ENCODE assay signal across 8 mouse cellular contexts in genomic region chr14:31205562-31206467, GRCm38 (mm10). TPM values are rescaled to one million over a fixed set of nuclear protein-coding genes. Genes with fewer than 3 reads are reported as not detected.
DNase-seq lines count a peak whose midpoint lies in the region; ATAC-seq and TF ChIP-seq lines count a peak whose summit lies in the region.

No protein-coding gene starts in this region.

- H3K9me3 ChIP-seq in forebrain, embryonic 12.5 days: no peaks in the 10 kb centered on the region
- H3K9me3 ChIP-seq in hindbrain, embryonic 12.5 days (replicated peaks): no peaks in the 10 kb centered on the region
- H3K9me3 ChIP-seq in midbrain, embryonic 10.5 days (replicated peaks): no peaks in the 10 kb centered on the region

- TF ChIP-seq POLR2A in brain, embryonic 14.5 days (IDR thresholded peaks at IDR 0.05; ENCODE audit: borderline replicate concordance, extremely low read depth, insufficient read depth, insufficient read length, poor library complexity, severe bottlenecking): no peak

- peaks cover 3% of the 10 kb centered on the region; the same call in 1 of the 2 replicates for H3K27me3 ChIP-seq in forebrain, embryonic 12.5 days
- no peaks in the 10 kb centered on the region for H3K27me3 ChIP-seq in hindbrain, embryonic 12.5 days
- no peaks in the 10 kb centered on the region for H3K27me3 ChIP-seq in midbrain, embryonic 10.5 days (ENCODE audit: low read depth, poor library complexity, severe bottlenecking)

- DNase-seq in ovary, postnatal 10 days (ENCODE audit: low spot score): peak; percentile 40
- no peak for DNase-seq in ovary, adult 18-20 months (ENCODE audit: low spot score)
- peak; percentile 75 for DNase-seq in brain, embryonic 14.5 days (ENCODE audit: low read depth)
- DNase-seq in left cerebral cortex, postnatal 14 days (ENCODE audit: low spot score in 2 of 2): peak; percentile 34 to 58
- peak; percentile 62 for DNase-seq in midbrain, embryonic 10.5 days (ENCODE audit: low spot score)
- peak; percentile 84 for DNase-seq in testis, postnatal 10 days (ENCODE audit: low spot score)

- 2% methylated on average over 39 of the region's 39 CpGs for WGBS in forebrain, embryonic 12.5 days
- 2% methylated on average over 39 of the region's 39 CpGs for WGBS in hindbrain, embryonic 12.5 days
- 2% methylated on average over 39 of the region's 39 CpGs for WGBS in midbrain, embryonic 10.5 days

- peak overlapping the region; percentile 74 for H3K4me3 ChIP-seq in forebrain, embryonic 12.5 days (replicated peaks)
- H3K4me3 ChIP-seq in hindbrain, embryonic 12.5 days: peak overlapping the region; percentile 78
- H3K4me3 ChIP-seq in midbrain, embryonic 10.5 days: peak overlapping the region; percentile 88

- H3K4me2 ChIP-seq in forebrain, embryonic 12.5 days: peak overlapping the region; percentile 72
- peak overlapping the region; percentile 97 for H3K4me2 ChIP-seq in hindbrain, embryonic 12.5 days (replicated peaks)

- H3K4me1 ChIP-seq in forebrain, embryonic 12.5 days: peaks cover 24% of the 10 kb centered on the region
- peaks cover 26% of the 10 kb centered on the region for H3K4me1 ChIP-seq in hindbrain, embryonic 12.5 days
- peaks cover 27% of the 10 kb centered on the region for H3K4me1 ChIP-seq in midbrain, embryonic 10.5 days

- peak overlapping the region; percentile 89 for H3K27ac ChIP-seq in forebrain, embryonic 12.5 days
- H3K27ac ChIP-seq in hindbrain, embryonic 12.5 days: peak overlapping the region; percentile 88
- H3K27ac ChIP-seq in midbrain, embryonic 10.5 days (replicated peaks): peak overlapping the region; percentile 99

- ATAC-seq in forebrain, embryonic 12.5 days (ENCODE audit: low FRiP score): peak; percentile 68
- peak; percentile 75 for ATAC-seq in hindbrain, embryonic 12.5 days (ENCODE audit: low FRiP score)

- peaks cover 37% of the 10 kb centered on the region for H3K36me3 ChIP-seq in forebrain, embryonic 12.5 days (replicated peaks)
- peaks cover 33% of the 10 kb centered on the region for H3K36me3 ChIP-seq in hindbrain, embryonic 12.5 days
- H3K36me3 ChIP-seq in midbrain, embryonic 10.5 days: peaks cover 41% of the 10 kb centered on the region

- peak overlapping the region; percentile 90 for H3K9ac ChIP-seq in forebrain, embryonic 12.5 days
- peak overlapping the region; percentile 92 for H3K9ac ChIP-seq in hindbrain, embryonic 12.5 days

- no peak for TF ChIP-seq CTCF in brain, embryonic 14.5 days (IDR thresholded peaks at IDR 0.05; ENCODE audit: borderline replicate concordance, extremely low read depth, insufficient read depth, insufficient read length)

- intact Hi-C loops in left cerebral cortex, postnatal 14 days (cut with DNase I): loop anchor here (5.0 kb wide), 1 partner anchor 46 kb away; the partner anchor contains the start of genes Bap1 and Phf7

RNA-seq across cellular contexts. Expression of gene Tnnc1, which starts 2.3 kb away (rescaled TPM):
- 4.6 and 6.3 TPM in 2 replicates for polyA plus RNA-seq in brain, embryonic 14.5 days (2012; rRNA removed)
- 1.6 and 2.1 TPM in 2 replicates for polyA plus RNA-seq in forebrain, embryonic 12.5 days (2016; fragmentation: Nextera tagmentation; extraction: Ambion mirVana)
- 10.5 and 49.9 TPM in 2 replicates for polyA plus RNA-seq in hindbrain, embryonic 12.5 days (2016; fragmentation: Nextera tagmentation; extraction: Ambion mirVana)
- 10 to 100 TPM; 25.5 to 36.3 TPM for total RNA-seq in left cerebral cortex, postnatal 14 days (2021)
- polyA plus RNA-seq in midbrain, embryonic 10.5 days (2016; fragmentation: Nextera tagmentation; extraction: Ambion mirVana): 0.80 and 1.1 TPM in 2 replicates

RNA-seq across cellular contexts. Expression of gene Nisch, which starts 10.9 kb away (rescaled TPM):
- 362 and 506 TPM in 2 replicates for polyA plus RNA-seq in brain, embryonic 14.5 days (2012; rRNA removed)
- polyA plus RNA-seq in forebrain, embryonic 12.5 days (2016; fragmentation: Nextera tagmentation; extraction: Ambion mirVana): 439 and 446 TPM in 2 replicates
- 464 and 474 TPM in 2 replicates for polyA plus RNA-seq in hindbrain, embryonic 12.5 days (2016; fragmentation: Nextera tagmentation; extraction: Ambion mirVana)
- total RNA-seq in left cerebral cortex, postnatal 14 days (2021): 100 to 1,000 TPM; 393 to 408 TPM
- polyA plus RNA-seq in midbrain, embryonic 10.5 days (2016; fragmentation: Nextera tagmentation; extraction: Ambion mirVana): 391 and 448 TPM in 2 replicates

RNA-seq across cellular contexts. Expression of gene Sema3g, which starts 11.8 kb away (rescaled TPM):
- 1.7 and 2.7 TPM in 2 replicates for polyA plus RNA-seq in brain, embryonic 14.5 days (2012; rRNA removed)
- polyA plus RNA-seq in forebrain, embryonic 12.5 days (2016; fragmentation: Nextera tagmentation; extraction: Ambion mirVana): 0.86 and 0.93 TPM in 2 replicates
- polyA plus RNA-seq in hindbrain, embryonic 12.5 days (2016; fragmentation: Nextera tagmentation; extraction: Ambion mirVana): 0.79 and 1.2 TPM in 2 replicates
- total RNA-seq in left cerebral cortex, postnatal 14 days (2021): 1 to 10 TPM; 4.8 to 5.8 TPM
- 0.51 and 1.0 TPM in 2 replicates for polyA plus RNA-seq in midbrain, embryonic 10.5 days (2016; fragmentation: Nextera tagmentation; extraction: Ambion mirVana)

RNA-seq across cellular contexts. Expression of gene Stab1, which starts 37.4 kb away (rescaled TPM):
- polyA plus RNA-seq in brain, embryonic 14.5 days (2012; rRNA removed): 28.7 and 35.1 TPM in 2 replicates
- 23.1 and 26.1 TPM in 2 replicates for polyA plus RNA-seq in forebrain, embryonic 12.5 days (2016; fragmentation: Nextera tagmentation; extraction: Ambion mirVana)
- polyA plus RNA-seq in hindbrain, embryonic 12.5 days (2016; fragmentation: Nextera tagmentation; extraction: Ambion mirVana): 29.7 and 33.9 TPM in 2 replicates
- total RNA-seq in left cerebral cortex, postnatal 14 days (2021): 10 to 100 TPM; 26.8 to 31.4 TPM
- 18.0 and 23.7 TPM in 2 replicates for polyA plus RNA-seq in midbrain, embryonic 10.5 days (2016; fragmentation: Nextera tagmentation; extraction: Ambion mirVana)

RNA-seq across cellular contexts. Expression of gene Phf7, which starts 45.3 kb away (rescaled TPM):
- polyA plus RNA-seq in brain, embryonic 14.5 days (2012; rRNA removed): 7.4 and 8.7 TPM in 2 replicates
- 14.8 and 15.8 TPM in 2 replicates for polyA plus RNA-seq in forebrain, embryonic 12.5 days (2016; fragmentation: Nextera tagmentation; extraction: Ambion mirVana)
- 12.4 TPM in 2 replicates for polyA plus RNA-seq in hindbrain, embryonic 12.5 days (2016; fragmentation: Nextera tagmentation; extraction: Ambion mirVana)
- 1 to 10 TPM; 3.5 to 4.2 TPM for total RNA-seq in left cerebral cortex, postnatal 14 days (2021)
- polyA plus RNA-seq in midbrain, embryonic 10.5 days (2016; fragmentation: Nextera tagmentation; extraction: Ambion mirVana): 13.4 and 13.5 TPM in 2 replicates
